Mouse (Mus musculus) adrenal gland, adult (tissue): ENCODE data around the gene Oas2.
"Not testable (repeated sequence)": the region's sequence is repeated elsewhere in the genome, so short reads cannot be mapped to it uniquely, and the experiment has no call there.

Experiments
- DNase-seq, 2 experiments: peaks; one replicate each; pipeline ENCODE4 v3.0.0; 2022 to 2023; ENCODE audit warnings: low spot score in 1 of 2; ENCODE audit not compliant: inconsistent age in 2 of 2

Gene Oas2

GRCm38 (mm10) chr5:120749688-120750087 is at the start of gene Oas2:
Oas2 (minus strand) TSS chr5:120749853.
- peak in 1 of 2 experiments; percentile 32 for DNase-seq

- DNase-seq, result not testable (repeated sequence)
Measured at GRCm38 (mm10) chr5:120798943-120799342, 49.3 kb upstream of the Oas2 start.

- not testable (repeated sequence) for DNase-seq
Measured at GRCm38 (mm10) chr5:120798147-120798546, 48.5 kb upstream of the Oas2 start.

DNA sequence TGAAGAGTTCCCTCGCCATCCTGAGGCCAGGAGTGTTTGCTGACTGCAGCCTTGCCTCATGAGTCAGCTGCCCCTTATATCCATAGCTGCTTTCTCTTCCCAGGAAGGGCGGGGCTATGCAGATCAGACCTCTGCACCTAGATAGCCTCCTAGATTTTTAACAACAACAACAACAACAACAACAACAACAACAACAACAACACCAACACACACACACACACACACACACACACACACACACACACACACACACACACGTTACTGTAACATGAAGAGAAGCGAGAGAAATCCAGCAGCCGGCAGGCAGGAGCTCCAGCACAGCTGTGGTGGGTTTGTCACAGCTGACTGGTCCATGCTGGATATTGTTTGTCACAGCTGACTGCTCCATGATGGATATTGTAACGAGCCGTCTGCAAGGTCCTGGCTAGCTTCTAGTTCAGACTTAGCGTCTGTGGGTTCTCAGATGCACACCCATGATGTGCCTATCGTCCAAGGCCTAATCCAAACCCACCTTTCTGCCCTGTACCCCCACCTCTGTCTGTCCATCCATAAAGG is 45.9 kb upstream of the Oas2 start, which contains the start of gene Oas1e:
Oas1e (minus strand) TSS at position 51 of the 555 bp plus-strand sequence.
- not testable (repeated sequence) for DNase-seq

DNA sequence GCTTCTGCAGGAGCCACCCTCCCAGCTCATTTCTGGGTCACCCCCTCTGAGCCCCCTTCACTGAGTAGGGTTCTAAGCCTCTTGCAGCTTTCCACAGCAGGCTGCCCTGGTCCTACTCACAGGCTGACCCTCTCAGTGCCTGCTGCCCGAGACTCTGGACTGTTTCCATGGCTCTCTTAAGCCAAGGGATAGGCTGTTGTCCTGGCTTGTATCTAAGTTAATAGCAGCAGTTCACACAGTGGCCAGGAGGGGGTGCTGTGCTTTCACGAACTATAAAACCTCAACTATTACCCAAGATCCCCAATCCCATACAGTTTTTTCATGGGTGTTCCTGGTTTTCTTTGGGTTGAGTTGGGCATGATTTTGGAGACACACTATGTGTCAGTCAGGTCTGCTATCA is 43.4 kb upstream of the Oas2 start:
- peak; percentile 20 to 79 for DNase-seq

DNA sequence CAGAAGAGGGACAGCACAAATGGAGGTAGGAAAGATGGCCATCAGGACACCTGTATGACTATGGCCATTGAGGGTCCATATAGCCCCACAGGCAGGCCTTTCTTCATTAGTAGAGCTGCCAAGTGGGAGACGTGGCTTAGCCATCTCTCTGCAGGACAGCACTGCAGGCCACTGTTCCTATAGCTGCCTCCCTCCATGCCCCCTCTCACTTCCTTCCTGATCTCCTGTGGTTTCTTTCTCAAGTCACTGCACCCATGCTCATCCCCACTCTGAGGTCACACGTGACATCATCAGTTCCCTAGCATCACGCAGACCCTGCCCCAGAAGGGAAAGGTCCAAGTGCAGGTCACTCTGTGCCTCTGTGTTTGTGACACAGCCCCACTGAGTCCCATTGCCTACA is 37.4 kb upstream of the Oas2 start:
- DNase-seq, result no peak

- no peak for DNase-seq
Measured at GRCm38 (mm10) chr5:120782446-120782845, 32.8 kb upstream of the Oas2 start.

DNA sequence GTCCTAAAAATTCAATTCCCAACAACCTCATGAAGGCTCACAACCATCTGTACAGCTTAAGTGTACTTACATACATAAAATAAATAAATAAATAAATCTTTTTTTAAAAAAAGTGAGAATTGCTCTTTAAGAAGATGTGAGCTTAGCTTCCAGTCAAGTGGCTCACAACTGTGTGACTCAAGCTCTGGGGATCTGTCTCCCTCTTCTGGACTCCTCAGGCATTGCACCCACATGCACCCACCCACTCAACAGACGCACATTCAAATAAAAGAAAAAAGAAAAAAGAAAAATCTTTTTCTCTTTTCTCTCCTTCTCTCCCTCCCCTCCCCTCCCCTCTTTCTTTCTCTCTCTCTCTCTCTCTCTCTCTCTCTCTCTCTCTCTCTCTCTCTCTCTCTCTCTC is 32.0 kb upstream of the Oas2 start:
- DNase-seq, result no peak

DNA sequence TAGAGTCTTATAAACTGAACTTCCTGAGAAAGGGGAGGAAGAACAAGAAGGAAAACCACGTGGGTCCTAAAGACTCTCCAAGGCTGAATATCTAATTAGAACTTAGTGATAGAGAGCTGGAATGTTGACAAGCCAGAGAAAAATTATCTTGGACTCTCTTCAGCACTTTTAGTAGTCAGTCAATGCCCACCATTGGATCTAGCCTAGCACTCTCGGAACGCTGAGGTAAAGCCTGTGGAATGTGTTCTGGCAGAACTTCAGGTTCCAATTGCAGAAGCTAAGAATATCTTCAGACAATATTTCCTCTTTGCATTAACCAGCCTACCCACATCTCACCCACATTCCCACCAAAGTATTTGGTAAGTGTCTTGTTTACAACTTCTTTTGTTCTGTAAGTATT is 30.3 kb upstream of the Oas2 start:
- DNase-seq, result no peak

DNA sequence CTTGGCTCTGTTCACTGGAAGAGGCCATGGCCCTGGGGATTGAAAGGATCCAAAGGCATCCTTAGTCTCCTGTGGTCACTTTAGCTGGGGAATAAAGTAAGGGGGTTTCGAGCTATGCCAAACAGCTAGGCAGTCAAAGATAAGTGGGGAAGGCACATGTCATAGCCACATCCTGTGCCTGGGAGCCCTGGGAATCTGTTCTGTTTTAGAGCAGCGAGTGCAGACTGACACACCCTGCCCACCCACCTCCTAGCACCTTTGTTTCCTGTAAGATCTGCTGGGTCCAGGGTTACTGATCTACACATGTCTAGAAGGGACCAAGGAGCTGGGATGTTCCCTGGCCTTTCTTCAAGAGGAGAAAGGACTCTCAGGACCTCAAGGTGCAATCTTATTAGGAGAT is 29.3 kb upstream of the Oas2 start:
- no peak for DNase-seq

DNA sequence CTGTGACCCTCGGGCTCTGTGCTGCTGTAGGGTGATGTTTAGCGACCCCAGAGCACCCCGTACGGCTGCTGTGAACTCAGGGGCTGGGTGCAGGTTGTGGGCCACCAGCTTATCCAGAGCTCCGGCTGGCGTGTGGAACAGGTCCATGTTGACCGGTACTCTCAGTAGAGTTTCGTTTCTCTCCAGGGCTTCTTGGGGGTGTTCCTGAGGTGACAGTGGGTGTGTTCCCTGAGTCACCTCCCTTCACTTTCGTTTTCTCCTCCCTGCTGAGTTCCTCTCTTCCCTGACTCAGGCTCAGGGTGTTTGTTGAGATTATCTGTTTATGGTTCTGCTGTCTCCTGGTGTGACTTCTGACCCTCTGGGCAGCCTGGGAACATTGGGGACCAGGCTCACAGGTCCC is 27.8 kb upstream of the Oas2 start, which contains the start of gene Oas3:
Oas3 (minus strand) TSS at position 184 of the 400 bp plus-strand sequence.
- no peak for DNase-seq

DNA sequence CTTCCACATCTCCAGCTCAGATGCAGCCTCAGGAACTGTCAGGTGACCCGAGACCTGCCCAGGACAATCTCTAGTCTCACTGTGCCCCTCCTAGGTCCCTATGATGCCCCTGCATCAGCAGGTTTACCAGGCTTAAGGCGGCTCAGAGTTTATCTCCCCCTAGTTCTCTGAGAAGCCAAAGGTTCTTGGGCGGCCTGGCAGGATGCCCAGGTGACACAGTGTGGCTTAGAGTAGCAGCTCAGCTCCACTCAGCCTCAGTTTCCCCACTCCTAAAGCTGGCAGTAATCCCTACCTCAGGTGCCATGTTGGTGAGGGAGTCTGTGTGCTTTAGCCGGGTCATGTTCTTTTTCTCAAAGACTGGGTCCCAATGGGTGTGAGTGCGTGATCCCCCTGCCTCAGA is 27.1 kb upstream of the Oas2 start:
- DNase-seq, result no peak

- no peak for DNase-seq
Measured at GRCm38 (mm10) chr5:120775287-120775985, 25.8 kb upstream of the Oas2 start.

DNA sequence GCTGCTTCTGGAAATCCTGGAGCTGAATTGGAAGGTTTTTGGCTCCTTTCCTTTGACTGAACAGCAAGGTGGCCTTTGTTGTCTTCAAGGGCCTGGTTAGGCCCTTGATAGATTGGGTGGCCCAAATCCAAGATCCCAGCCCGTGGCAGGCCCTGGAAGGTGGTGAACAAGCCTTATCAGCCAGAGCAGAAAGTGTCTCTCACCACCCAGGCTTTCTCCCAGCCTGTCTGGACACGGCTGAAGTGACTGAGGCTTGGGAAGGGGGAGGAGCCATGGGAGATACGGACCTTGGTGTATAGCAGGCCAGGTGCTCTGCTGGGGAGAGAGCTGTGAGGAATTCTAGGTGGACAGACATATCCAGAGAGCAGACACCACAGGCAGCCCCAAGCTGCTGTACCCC is 19.7 kb upstream of the Oas2 start:
- no peak for DNase-seq

DNA sequence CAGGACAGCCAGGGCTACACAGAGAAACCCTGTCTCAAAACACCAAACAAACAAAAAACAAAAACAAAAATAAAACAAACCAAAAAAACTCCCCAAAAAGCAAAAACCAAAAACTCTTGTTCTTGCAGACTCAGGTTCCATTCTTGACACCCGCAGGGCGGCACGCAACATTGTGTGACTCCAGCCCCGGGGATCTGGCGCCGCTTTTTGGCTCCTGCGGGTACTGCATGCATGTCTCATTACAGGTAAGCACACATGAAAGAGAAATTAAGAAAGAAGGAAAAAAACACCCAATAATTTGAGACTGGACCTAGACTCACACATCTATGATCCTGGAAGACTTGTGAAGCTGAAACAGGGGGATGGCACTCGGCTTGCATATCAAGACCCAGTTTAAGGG is 15.4 kb upstream of the Oas2 start:
- DNase-seq, result no peak

- peak in 1 of 2 experiments; percentile 52 for DNase-seq
Measured at GRCm38 (mm10) chr5:120761901-120762300, 12.2 kb upstream of the Oas2 start.

DNA sequence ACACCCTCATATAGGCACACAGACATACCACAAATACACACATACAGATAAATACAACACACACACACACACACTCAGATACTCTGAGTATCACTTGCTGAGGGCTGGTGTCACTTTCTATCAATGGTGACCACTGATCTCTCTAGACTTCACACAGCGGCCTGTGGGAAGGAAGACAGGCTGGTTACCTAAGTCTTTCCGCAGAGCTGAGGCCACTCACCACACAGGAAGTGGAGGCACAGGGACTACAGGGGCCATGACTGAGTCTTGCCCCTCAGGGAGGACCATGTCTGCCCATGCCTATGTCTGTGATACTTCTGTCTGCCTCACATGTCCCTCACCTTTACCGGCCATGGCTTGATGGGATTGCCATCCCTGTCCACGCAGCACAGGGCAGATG is 4.6 kb upstream of the Oas2 start:
- no peak for DNase-seq

GRCm38 (mm10) chr5:120752786-120753185 is 3.1 kb upstream of the Oas2 start:
- peak; percentile 38 to 66 for DNase-seq

- no peak for DNase-seq
Measured at GRCm38 (mm10) chr5:120751206-120751605, 1.6 kb upstream of the Oas2 start.

DNA sequence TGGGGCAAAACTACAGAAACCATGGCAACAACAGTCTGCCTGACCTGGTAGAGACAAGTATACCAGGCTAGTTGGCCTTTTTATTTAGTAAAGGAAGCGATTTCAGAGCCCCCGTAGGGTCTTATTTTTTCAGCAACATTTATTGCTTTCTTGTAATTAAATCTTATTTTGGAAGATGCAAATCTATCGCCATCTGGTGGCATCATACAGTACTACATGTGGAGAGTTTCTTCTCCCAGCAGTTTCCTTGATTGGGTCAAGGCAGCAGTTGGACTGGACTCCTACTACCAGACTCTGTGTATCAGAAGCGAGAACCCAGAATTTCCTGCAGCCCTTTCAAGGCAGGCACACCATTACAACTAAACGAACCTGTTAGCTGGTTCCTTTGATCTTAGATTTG is 3.2 kb downstream of the Oas2 start:
- peak; percentile 13 to 85 for DNase-seq

DNA sequence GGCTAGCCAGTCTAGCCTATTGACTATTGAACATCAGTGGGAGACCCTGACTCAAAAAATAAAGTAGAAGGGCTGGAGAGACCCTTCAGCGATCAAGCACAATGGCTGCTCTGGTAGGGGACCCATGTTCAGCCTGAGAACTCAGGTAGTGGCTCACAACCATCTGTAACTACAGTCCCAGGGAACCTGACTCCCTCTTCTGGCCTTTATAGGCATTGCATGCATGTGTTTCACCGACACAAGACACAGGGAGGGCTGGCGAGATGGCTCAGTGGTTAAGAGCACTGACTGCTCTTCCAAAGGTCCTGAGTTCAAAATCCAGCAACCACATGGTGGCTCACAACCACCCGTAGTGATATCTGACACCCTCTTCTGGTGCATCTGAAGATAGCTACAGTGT is 7.5 kb downstream of the Oas2 start:
- peak in 1 of 2 experiments; percentile 75 for DNase-seq

DNA sequence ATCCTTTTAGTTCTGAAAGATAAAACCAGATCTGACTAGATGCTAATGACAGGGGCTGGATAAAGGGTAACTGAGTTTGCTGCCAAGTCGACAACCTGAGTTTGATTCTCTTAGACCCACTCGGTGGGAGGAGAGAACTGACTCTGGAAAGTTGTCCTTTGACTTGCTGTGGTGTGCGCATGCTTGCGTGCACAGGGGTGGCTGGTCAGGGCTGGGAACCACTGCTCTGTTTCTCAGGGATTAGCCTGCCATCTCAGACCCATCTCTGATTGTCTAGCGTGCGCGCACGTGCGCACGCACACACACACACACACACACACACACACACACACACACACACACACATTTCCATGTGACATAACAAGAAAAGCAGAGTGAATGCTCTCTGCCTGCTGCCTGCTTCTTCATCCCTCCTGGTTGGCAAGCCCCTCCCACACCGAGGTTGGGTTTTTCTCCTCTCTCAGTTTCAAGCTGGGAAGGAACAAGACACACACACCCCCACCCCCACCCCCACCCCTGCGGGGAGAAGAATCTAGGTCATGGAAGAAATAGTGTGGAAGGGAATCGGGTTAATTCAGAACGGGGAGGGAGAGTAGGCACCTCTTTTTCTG is 15.2 kb downstream of the Oas2 start:
- no peak for DNase-seq
